Mouse (Mus musculus): ENCODE data around the gene Ola1.

GRCm38 (mm10) chr2:73056090-73056956, 162.4 kb downstream of the Ola1 start:
- no peak for TF ChIP-seq CTCF (IDR thresholded peaks at IDR 0.05; ENCODE audit: control insufficient read depth, insufficient read depth, low read length)
- TF ChIP-seq POLR2A (IDR thresholded peaks at IDR 0.05; ENCODE audit: borderline replicate concordance, control insufficient read depth, low read depth, low read length), result no peak

All from bone marrow, adult 2 months (tissue).